Mouse (Mus musculus) small intestine, adult 2 months (tissue): ENCODE measurements around the gene Fam49a.

ENCODE experiments used
- CTCF ChIP-seq: fragments of 200-500 bp; IDR thresholded peaks from 2 replicates; pipeline ENCODE4 v1.5.1; 2012; ENCODE audit warnings: low read depth, mild to moderate bottlenecking, control low read depth, inconsistent platforms, low read length, moderate library complexity, mixed read lengths; ENCODE audit not compliant: insufficient replicate concordance, insufficient read length; ENCODE audit errors: extremely low read depth
- POLR2A ChIP-seq: fragments of 200-500 bp; IDR thresholded peaks from 2 replicates; pipeline ENCODE4 v1.6.1; 2012; ENCODE audit warnings: low read depth, mild to moderate bottlenecking, control low read depth, inconsistent platforms, low read length, moderate library complexity

GRCm38 (mm10) chr12:12317606-12318005 lies 55.7 kb downstream of the Fam49a start:
- no peak for TF ChIP-seq POLR2A
- TF ChIP-seq CTCF, result no peak
